Comparison of ENCODE assay signal across 9 mouse cellular contexts in genomic region chr14:45453538-45454233, GRCm38 (mm10). TPM values are rescaled to one million over a fixed set of nuclear protein-coding genes. Genes with fewer than 3 reads are reported as not detected.
DNase-seq lines count a peak whose midpoint lies in the region; ATAC-seq and TF ChIP-seq lines count a peak whose summit lies in the region.
"Had no signal": no experiment of that assay in that cellular context is flagged by ENCODE, and none has a peak within 500 bp of the region (broad histone marks: within the 10 kb centered on the region; RNA-seq: fewer than 3 reads in every experiment).

No protein-coding gene starts in this region.

- H3K9me3 ChIP-seq in hindbrain, embryonic 14.5 days (ENCODE audit: control insufficient read depth, low read length) = no peaks in the 10 kb centered on the region
- H3K9me3 ChIP-seq in hindbrain, embryonic 12.5 days (replicated peaks) = no peaks in the 10 kb centered on the region
- H3K9me3 ChIP-seq in heart, embryonic 14.5 days (ENCODE audit: control insufficient read depth, low read length) = no peaks in the 10 kb centered on the region
- H3K9me3 ChIP-seq: embryonic facial prominence, embryonic 15.5 days had no signal

- TF ChIP-seq CTCF in small intestine, adult 2 months (IDR thresholded peaks at IDR 0.05; ENCODE audit: extremely low read depth, insufficient read length, insufficient replicate concordance, low read depth, low read length) = no peak

- no peak overlapping the region for H3K4me3 ChIP-seq in hindbrain, embryonic 14.5 days (replicated peaks; ENCODE audit: low read length)
- no peak overlapping the region for H3K4me3 ChIP-seq in hindbrain, embryonic 12.5 days
- H3K4me3 ChIP-seq in heart, embryonic 14.5 days (ENCODE audit: control insufficient read depth in 1 of 2, insufficient read depth in 1 of 2, low read depth in 1 of 2, low read length in 2 of 2) = no peak overlapping the region
- no peak overlapping the region for H3K4me3 ChIP-seq in small intestine, adult 2 months (ENCODE audit: low read depth, low read length)
- H3K4me3 ChIP-seq: embryonic facial prominence, embryonic 15.5 days had no signal

- H3K27ac ChIP-seq in hindbrain, embryonic 14.5 days = peak overlapping the region; percentile 11; the same call in 1 of the 2 replicates
- no peak overlapping the region for H3K27ac ChIP-seq in hindbrain, embryonic 12.5 days
- peak overlapping the region; percentile 81 to 88 for H3K27ac ChIP-seq in heart, embryonic 14.5 days (replicated peaks in 1 of 2; ENCODE audit: control insufficient read depth in 1 of 2, insufficient read depth in 1 of 2, low read depth in 2 of 2, low read length in 2 of 2)
- peak overlapping the region; percentile 38 for H3K27ac ChIP-seq in small intestine, adult 2 months (ENCODE audit: insufficient read depth, low read depth, low read length)
- H3K27ac ChIP-seq: embryonic facial prominence, embryonic 15.5 days had no signal

- no peak overlapping the region for H3K9ac ChIP-seq in hindbrain, embryonic 14.5 days
- no peak overlapping the region for H3K9ac ChIP-seq in hindbrain, embryonic 12.5 days
- H3K9ac ChIP-seq in heart, embryonic 14.5 days (ENCODE audit: low read length) = 0 out of 2 replicates have a peak overlapping the region, but pooled peaks have one; percentile 14
- H3K9ac ChIP-seq: embryonic facial prominence, embryonic 15.5 days had no signal

- ATAC-seq in hindbrain, embryonic 14.5 days (ENCODE audit: low FRiP score) = no peak
- ATAC-seq in hindbrain, embryonic 12.5 days (ENCODE audit: low FRiP score) = no peak
- ATAC-seq in heart, embryonic 14.5 days (ENCODE audit: insufficient number of reproducible peaks, insufficient read depth, low FRiP score, low read depth) = no peak
- no peak for ATAC-seq in inflammation-experienced regulatory T-cells, adult 6 months
- ATAC-seq in granulocyte monocyte progenitor cell, adult 5-6 weeks (replicated peaks; ENCODE audit: poor library complexity, severe bottlenecking) = no peak

- no peaks in the 10 kb centered on the region for H3K27me3 ChIP-seq in hindbrain, embryonic 14.5 days (ENCODE audit: control insufficient read depth, insufficient read depth, low read length)
- no peaks in the 10 kb centered on the region for H3K27me3 ChIP-seq in hindbrain, embryonic 12.5 days
- H3K27me3 ChIP-seq in heart, embryonic 14.5 days (ENCODE audit: control insufficient read depth, insufficient read depth, low read length) = no peaks in the 10 kb centered on the region
- H3K27me3 ChIP-seq in small intestine, adult 2 months (ENCODE audit: control insufficient read depth, insufficient read depth, low read length) = no peaks in the 10 kb centered on the region
- H3K27me3 ChIP-seq: embryonic facial prominence, embryonic 15.5 days had no signal

- WGBS in hindbrain, embryonic 14.5 days = 71% methylated on average over 5 of the region's 5 CpGs
- 75% methylated on average over 5 of the region's 5 CpGs for WGBS in hindbrain, embryonic 12.5 days
- 48% methylated on average over 5 of the region's 5 CpGs for WGBS in heart, embryonic 14.5 days
- WGBS in small intestine, adult 2 months = 74% methylated on average over 5 of the region's 5 CpGs

- H3K4me1 ChIP-seq in hindbrain, embryonic 14.5 days (replicated peaks; ENCODE audit: control insufficient read depth, insufficient read depth, low read length) = peaks cover 20% of the 10 kb centered on the region
- peaks cover 32% of the 10 kb centered on the region for H3K4me1 ChIP-seq in hindbrain, embryonic 12.5 days
- H3K4me1 ChIP-seq in heart, embryonic 14.5 days (ENCODE audit: control insufficient read depth in 2 of 2, insufficient read depth in 2 of 2, low read length in 2 of 2) = peaks cover 39 to 54% of the 10 kb centered on the region in 2 experiments
- H3K4me1 ChIP-seq in small intestine, adult 2 months (ENCODE audit: control insufficient read depth, insufficient read depth, insufficient read length, low read length) = 0 out of 2 replicates have a peak, but pooled peaks cover 3% of the 10 kb centered on the region

- no peak overlapping the region for H3K4me2 ChIP-seq in hindbrain, embryonic 14.5 days (replicated peaks)
- H3K4me2 ChIP-seq in hindbrain, embryonic 12.5 days (replicated peaks) = no peak overlapping the region
- H3K4me2 ChIP-seq in heart, embryonic 14.5 days (ENCODE audit: low read length) = no peak overlapping the region
- H3K4me2 ChIP-seq: embryonic facial prominence, embryonic 15.5 days had no signal

- no peak for TF ChIP-seq POLR2A in small intestine, adult 2 months (IDR thresholded peaks at IDR 0.05; ENCODE audit: low read depth, low read length)

- DNase-seq in hindbrain, embryonic 14.5 days (ENCODE audit: low spot score) = no peak
- peak; percentile 40 to 62 for DNase-seq in kidney, postnatal 25 days
- no peak for DNase-seq in cerebellum, adult 11-12 months

- peaks cover 8% of the 10 kb centered on the region; the same call in 1 of the 2 replicates for H3K36me3 ChIP-seq in hindbrain, embryonic 14.5 days (replicated peaks; ENCODE audit: control insufficient read depth, insufficient read depth)
- H3K36me3 ChIP-seq in hindbrain, embryonic 12.5 days = no peaks in the 10 kb centered on the region
- H3K36me3 ChIP-seq in heart, embryonic 14.5 days (ENCODE audit: control insufficient read depth, insufficient read depth, low read length) = peaks cover 17% of the 10 kb centered on the region
- no peaks in the 10 kb centered on the region for H3K36me3 ChIP-seq in small intestine, adult 2 months (ENCODE audit: control insufficient read depth, insufficient read depth, low read length)

RNA-seq across cellular contexts. Expression of gene Gnpnat1, which starts 49.0 kb away (rescaled TPM):
- 29.5 and 30.2 TPM in 2 replicates for polyA plus RNA-seq in hindbrain, embryonic 14.5 days (2014; fragmentation: Nextera tagmentation; extraction: Ambion mirVana)
- polyA plus RNA-seq in hindbrain, embryonic 12.5 days (2016; fragmentation: Nextera tagmentation; extraction: Ambion mirVana) = 36.5 and 39.1 TPM in 2 replicates
- polyA plus RNA-seq in heart, embryonic 14.5 days (2014; fragmentation: Nextera tagmentation; extraction: Ambion mirVana) = 22.6 and 23.9 TPM in 2 replicates
- 0.79 and 1.2 TPM in 2 replicates for polyA plus RNA-seq in small intestine, adult 2 months (2012; rRNA removed)
- 10 to 100 TPM; 64.5 to 76.8 (median 67.6) TPM for polyA plus RNA-seq in inflammation-experienced regulatory T-cells, adult 6 months (2017; shearing (Covaris generic))
- 42.0 and 72.4 TPM in 2 replicates for total RNA-seq in granulocyte monocyte progenitor cell, adult 5-6 weeks (2014; fragmentation: Nextera tagmentation)
- 30.2 and 50.2 TPM in 2 replicates for total RNA-seq in granulocyte monocyte progenitor cell, adult 5-6 weeks (2017)

Comparison
In these comparisons a context has a peak if more than half of its experiments do, and no peak if none do; other contexts are left out.
1. DNase-seq: peak in kidney, postnatal 25 days (2 of 2); none in hindbrain, embryonic 14.5 days (single experiment) and cerebellum, adult 11-12 months (single experiment).
2. RNA of gene Gnpnat1, which starts 49.0 kb away (polyA plus RNA-seq): 64.5 to 76.8 TPM in inflammation-experienced regulatory T-cells, adult 6 months, 36.5 to 39.1 TPM in hindbrain, embryonic 12.5 days, 29.5 to 30.2 TPM in hindbrain, embryonic 14.5 days and 22.6 to 23.9 TPM in heart, embryonic 14.5 days; 0.79 to 1.2 TPM in small intestine, adult 2 months; every median in the first group is over 10 times any median in the second.